Mouse (Mus musculus) mouse embryonic stem cell (cell line): Measurements from ENCODE around the gene 1810024B03Rik.
"Not testable (repeated sequence)": the region's sequence is repeated elsewhere in the genome, so short reads cannot be mapped to it uniquely, and the experiment has no call there.

Experiments used
- in situ Hi-C, 2 experiments: fragments of 300-500 bp; cut with MboI; formaldehyde crosslinking; loops; 1 replicate in 1 of 2; 3 replicates in 1 of 2; pipeline ENCODE4 v1.14.3; 2019 to 2020; ENCODE audit warnings: low sequenced_read_pairs in 2 of 2, low pct_unique_long_range_greater_than_20kb in 1 of 2, mixed read lengths in 1 of 2; ENCODE audit not compliant: unreplicated experiment in 1 of 2

Gene 1810024B03Rik

DNA sequence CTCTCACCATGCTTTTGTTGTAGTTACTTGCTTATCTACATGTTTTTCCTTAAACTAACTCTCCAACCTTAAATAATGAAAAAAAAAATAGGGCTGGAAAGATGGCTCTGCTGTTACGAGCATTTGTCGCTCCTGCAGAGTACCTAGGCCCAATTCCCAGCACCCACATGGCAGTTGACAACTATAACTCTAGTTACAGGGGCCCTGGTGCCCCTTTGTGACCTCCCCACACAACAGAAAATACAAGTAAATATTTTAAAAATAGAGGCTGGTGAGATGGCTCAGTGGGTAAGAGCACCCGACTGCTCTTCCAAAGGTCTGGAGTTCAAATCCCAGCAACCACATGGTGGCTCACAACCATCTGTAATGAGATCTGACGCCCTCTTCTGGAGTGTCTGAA, 2.1 kb downstream of the 1810024B03Rik start:
- in situ Hi-C loops: loop anchor here in 1 of 2 experiments (5.0 kb wide), 1 partner anchor 41 kb away; the partner anchor contains the start of genes Ciao1 and Tmem127

DNA sequence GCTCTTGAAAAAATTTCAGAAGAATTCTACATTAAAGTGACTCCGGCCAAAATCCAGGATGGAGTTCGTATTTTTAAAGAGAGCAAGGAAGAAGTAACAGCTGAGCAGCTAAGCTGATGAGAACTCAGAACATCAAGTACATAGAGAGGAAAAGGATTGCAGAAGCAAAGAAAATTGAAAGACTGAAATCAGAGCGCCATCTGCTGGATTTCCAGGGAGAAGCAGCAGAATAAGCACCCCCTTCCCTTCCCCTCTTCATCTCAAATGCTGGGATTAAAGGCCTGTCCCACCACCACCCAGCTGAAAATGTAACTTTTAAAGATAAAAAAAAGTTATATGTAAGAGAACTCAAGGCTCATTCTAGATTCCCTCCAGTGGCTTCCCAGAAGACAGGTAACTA, 3.1 kb downstream of the 1810024B03Rik start:
- in situ Hi-C loops: loop anchor here in 1 of 2 experiments (5.0 kb wide), 1 partner anchor 42 kb away; the partner anchor contains the start of genes Ciao1 and Tmem127

DNA sequence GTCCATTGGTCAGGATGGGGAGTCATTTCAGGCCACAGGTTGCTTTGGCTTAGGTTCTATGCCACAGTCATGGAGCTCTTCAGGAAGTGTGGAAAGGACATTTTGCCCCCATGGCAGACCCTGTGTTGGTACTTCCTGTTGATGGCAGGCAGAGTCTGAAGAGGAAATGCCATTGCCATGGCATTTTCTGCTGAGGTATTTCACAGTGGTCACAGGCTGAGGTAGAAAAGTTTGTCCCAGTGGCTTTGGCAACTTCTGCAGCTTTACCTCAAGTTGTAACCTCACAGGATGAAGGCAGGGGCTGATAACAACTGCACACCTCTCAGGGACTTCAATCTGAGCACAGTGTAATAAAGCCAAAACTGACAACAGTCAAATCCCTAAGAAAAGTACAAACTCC, 18.5 kb downstream of the 1810024B03Rik start:
- in situ Hi-C loops: no loop called here

DNA sequence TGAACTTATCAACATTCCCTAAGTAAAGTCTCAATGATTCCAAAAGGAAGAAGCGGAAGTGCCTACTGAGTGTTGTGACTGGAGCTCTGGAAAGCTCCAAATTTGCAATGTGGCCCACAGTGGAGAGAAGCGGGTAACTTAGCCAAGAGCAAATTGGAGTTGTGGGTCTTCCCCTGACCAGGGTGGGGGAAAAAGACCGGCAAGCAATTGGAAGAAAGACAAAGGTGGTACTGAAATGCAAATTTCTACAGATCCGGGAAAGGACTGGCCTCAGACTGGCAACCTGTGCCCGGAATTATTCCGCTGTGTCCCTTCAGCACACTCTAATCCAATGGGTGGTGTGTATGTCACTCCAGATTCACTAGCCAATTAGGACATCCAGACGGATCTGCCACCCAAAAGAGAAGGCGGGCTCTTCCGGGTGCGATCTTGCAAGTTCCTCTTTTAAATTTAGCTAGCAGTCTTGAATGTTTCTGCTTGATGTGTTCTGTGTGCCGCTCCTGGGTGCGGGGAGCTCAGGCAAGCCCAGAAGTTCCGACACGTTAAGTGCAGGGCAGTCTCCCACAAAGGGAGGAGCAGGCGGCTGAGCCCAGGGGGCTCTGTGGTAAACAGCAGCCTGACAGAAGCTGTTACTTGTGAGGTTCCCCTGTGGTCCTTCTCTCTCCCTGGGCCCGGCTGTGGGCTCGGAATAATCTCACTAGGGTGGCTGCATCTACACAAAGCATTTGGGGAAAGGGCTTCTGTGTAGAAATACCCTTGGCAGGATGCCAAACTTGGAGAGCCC, 25.3 kb downstream of the 1810024B03Rik start:
- in situ Hi-C loops: no loop called here

DNA sequence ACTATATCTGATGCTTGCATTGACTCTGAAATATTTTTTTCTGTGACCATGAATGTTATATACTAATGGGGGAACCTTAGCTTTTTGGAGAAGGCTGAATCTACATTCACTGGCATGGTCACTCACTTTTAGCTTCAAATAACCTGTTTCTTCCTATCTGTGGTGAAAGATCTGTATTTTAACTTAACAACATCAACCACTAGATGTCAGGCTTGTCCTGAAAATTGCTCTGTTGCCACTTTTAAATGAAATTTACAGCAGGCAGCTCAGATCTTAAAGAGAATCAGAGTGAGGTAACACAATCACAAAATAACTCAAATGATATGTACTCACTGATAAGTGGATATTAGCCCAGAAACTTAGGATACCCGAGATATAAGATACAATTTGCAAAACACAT, 41.8 kb downstream of the 1810024B03Rik start:
- in situ Hi-C loops: not testable (repeated sequence)

DNA sequence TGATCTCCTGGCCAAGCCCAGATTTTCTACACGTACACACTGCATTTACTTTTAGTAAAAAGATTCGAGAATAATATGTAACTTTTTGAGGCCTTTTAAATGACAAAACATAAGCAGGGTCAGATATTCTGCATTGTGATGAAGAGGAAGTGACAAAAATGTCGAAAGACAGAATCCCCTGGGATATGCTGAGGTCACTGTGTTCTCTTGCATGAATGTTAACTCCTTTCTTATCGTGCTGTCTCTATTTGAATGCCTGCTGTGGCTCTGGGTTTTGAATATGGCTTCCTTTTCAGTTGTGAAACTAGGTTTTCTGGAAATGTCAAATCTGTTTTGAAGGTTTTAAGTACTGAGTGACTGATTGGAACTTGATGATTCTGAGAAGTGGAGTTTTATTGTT, 42.4 kb downstream of the 1810024B03Rik start:
- in situ Hi-C loops: no loop called here

DNA sequence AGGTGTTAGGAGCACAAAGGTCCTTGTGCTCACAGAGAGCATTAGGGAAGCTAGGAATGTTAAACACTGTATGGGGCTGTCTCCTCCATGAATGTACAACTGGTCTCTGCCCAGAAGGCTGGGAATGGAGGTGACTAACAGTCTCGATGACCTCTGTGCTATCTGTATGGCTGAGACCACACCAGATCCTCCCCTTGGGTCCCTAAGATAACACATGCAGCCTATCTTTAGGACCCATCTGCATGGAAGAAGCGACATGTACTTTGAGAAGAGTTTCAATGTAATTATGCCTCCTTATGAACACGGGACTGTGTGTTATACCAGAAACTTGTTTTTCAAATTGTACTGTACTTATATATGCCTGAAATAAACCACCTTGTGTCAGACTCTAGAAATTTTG, 62.4 kb downstream of the 1810024B03Rik start:
- in situ Hi-C loops: no loop called here

DNA sequence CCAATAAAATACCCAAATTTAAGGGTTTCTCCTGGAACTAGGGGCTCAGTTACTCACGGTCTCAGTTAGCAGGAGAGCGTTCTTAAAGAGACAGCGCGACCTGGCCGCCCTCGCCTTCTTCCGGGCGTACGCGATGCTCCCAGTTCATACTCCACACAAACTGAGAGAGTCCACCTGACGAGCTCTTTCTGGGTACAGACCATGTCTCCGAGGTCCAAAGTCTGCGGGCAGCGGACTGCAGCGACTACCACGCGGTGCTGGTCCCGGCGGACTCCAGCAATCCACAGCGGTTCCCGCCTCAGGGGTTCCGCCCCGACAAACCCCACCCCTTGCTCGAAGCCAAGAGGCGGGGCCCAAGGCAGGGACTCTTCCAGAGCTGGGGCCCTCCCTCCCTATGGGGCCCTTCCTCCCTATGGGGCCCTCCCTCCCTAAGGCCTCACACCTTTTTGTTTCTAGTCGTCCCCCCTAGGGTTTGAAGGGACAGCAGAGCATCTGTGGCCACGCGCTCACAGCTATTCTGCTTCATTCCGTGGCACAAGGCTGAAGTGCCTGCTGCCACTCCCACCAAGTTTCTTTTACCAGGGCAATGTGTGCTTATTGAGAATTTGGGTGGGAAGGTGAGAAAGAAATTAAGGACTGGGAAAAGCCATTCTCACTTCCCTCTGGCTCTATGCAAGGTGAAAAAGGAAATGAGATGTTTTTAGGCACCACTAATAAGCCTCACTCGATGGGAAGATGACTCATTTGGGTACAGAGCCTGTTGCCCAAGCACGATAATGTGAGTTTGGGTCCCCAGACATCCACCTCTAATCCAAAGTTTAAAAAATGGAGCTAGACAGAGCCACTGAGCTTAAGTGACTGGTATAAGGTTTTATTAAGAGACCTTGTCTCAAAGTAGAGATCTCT, 64.7 kb downstream of the 1810024B03Rik start, which contains the start of gene Itpripl1:
TSS of gene Itpripl1 (minus strand) at position 285 of the 906 bp plus-strand sequence.
- in situ Hi-C loops: no loop called here

DNA sequence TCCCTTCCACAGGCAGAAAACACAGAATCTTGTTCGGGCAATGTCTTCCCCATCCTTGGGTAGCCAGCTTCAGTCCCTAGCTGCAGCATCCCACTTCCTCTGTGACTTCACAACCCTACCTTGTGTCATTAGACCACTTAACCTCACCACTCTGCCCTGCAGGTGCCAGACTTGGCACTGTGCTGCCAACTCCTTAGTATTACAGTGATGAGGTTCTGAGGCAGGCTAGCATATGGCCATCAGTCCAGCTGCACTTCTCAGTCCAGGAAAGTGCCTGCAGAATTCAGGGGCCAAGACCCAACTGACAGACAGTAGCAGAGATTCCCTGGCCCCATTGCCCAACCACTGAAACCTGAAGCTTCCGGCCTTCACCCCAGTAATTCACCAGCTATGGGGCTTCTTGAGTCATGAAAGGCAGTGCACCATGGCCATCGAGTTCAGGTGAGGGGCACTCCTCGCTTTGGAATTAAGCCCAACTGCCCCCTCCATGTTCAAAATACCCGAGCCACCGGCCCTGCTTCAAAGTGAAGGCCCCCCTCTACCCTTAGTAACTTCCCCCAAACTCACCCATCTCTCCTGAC, 65.4 kb downstream of the 1810024B03Rik start:
- in situ Hi-C loops: no loop called here

DNA sequence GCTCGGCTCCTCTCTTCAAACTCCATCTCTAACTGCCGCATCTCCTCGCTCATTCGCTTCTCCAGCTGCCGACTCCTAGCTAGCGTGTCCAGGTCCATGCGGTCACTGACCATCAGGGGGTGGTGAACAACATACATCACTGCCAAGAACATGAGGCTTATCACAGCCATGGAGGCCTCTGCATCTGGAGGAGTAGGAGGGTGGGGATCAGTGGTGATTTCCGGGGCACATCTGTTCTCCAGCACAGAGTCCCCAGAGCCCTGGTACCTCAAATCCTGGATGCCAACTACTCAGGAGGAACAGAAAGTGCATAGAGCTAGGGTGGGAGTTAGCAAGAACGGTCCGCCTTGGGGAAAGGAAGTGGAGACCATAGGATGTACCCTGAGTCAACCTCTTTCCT, 66.0 kb downstream of the 1810024B03Rik start:
- in situ Hi-C loops: no loop called here

DNA sequence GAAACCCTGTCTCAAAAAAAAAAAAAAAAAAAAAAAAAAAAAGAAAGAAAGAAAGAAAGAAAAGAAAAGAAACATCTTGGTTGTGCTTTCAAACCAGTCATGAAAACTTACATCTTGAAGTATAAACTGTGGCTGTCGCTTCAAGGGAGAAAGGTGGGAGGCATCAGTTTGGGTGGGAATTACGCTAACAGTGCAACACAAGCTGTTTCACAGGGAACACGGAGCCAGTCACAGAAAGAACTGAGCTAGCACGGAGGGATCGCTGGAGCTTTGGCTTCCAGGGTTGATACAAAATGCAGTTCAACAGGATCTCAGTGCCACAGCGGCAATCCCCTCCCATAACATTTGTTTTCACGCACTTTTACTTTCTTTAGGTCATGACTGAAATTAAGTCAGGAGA, 68.1 kb downstream of the 1810024B03Rik start:
- in situ Hi-C loops: no loop called here

DNA sequence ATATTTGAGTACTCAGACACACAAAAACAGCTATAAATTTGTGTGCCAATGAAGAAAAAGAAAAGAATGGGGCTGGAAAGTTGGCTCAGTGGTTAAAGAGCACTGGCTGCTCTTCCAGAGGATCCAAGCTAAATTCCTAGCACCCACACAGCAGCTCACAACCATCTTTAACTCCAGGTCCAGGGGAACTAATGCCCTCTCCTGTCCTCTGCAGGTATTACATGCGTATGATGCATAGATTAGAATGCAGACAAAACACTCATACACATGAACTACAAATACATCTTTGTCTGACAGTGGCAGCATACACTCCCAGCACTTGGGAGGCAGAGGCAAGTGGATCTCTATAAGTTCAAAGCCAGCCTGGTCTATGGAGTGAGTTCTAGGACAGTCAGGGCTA, 68.5 kb downstream of the 1810024B03Rik start:
- in situ Hi-C loops: no loop called here

DNA sequence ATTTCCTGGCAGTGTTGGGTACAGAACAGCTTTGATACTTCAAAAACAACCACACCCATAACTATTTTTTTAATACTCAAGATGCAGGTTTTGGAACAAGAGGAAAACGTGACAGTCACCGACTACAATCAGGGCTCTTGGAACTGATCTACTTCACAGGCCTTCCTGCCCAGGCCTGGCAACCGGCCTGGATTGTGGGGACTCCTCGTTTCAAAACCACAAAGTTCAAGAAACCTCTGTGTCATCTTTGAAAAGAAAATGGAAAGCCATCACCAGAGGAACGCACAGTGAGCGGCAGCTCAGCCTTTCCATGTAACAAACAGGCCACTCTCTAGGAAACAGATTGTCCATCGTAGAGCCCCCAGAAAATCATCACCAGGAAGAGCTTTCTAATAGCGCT, 69.0 kb downstream of the 1810024B03Rik start:
- in situ Hi-C loops: no loop called here

DNA sequence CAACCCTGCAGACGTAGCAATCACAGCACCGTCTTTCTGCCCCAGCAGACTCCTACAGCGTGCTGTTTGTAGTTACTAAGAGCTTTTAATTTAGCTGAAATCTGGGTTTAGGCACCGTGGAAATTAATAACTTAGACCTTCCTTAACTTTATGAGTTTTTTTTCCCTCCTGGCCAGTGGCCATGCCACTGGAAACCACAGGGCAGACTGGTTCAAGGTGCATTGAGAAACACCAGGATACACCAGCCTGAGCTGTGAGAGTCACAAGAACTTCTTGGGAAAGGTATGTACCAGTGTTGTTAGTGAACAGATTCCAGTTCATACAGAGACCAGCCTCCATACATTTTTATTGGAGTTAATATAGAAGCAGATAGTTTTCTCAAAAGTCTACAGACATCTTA, 69.6 kb downstream of the 1810024B03Rik start:
- in situ Hi-C loops: no loop called here

DNA sequence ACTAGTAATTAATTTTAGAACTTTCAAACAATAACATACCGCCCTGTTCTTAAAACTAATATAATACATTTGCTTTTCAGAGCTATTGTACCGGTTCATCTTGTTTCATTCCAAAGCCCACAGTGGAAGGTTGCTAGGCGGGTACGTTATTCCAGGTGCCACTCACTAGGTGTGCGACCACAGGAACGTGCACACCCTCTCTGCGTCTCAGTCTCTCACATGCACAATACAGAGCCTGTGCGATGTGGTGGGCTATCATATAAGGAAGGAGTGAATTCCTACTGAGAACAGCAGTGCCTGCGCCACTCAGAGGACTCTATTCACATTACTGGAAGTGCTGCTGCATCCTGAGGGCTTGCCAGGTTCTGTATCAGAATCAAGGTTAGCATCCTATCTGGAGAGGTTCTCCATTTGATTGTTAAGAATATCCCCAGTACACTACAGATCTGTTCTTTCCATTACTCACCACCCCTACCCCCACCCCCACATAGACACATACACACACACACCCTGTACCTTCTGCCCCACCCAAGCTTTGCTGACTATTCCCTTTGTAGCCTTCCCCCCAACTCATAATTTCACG, 70.2 kb downstream of the 1810024B03Rik start:
- in situ Hi-C loops: no loop called here

DNA sequence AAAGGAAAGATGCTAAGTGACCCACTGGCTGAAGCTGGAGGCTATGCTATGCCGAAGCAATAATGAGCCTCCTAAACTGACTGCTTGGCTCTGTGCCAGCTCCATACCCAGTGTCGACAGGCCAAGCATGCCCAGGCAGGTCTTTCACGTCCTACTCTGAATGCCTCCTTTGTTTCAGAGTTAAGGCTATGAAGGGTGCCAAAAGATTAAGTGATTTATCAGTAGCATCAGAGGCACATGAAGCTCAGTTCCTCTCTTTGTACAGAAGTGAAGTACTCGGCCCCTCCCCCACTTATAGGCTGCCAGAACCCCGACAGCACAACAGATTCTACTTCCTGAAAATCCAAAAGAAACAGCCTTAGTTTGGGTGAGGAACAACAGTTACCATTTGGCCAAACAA, 71.1 kb downstream of the 1810024B03Rik start:
- in situ Hi-C loops: no loop called here
